Mouse (Mus musculus): ENCODE measurements at regions not wholly inside any gene's neighbourhood (a gene's known extent, or its start where the extent isn't known, plus 50 kb on each side); places are given as distances from the start of the nearest gene placed in this dataset.
A peak's percentile ranks its signal among the peaks of the same experiment; 100 is the strongest.

GRCm38 (mm10) chr9:53045788-53046187 lies 202.1 kb downstream of the Ddx10 start:
- no peak for ATAC-seq (ENCODE audit: insufficient number of reproducible peaks, low FRiP score, low TSS enrichment, low read depth)
- H3K9ac ChIP-seq = no peak overlapping the region
- no peaks in the 10 kb centered on the region for H3K36me3 ChIP-seq
- H3K27ac ChIP-seq = no peak overlapping the region
- no peak overlapping the region for H3K4me3 ChIP-seq
- H3K4me2 ChIP-seq = no peak overlapping the region
- H3K27me3 ChIP-seq = no peaks in the 10 kb centered on the region
- no peaks in the 10 kb centered on the region for H3K9me3 ChIP-seq
- no peaks in the 10 kb centered on the region for H3K4me1 ChIP-seq
- WGBS = 73% methylated on average over 6 of the region's 6 CpGs

- Histone ChIP-seq H3K4me3 (no peak overlapping the region), H3K9me3 (no peaks in the 10 kb centered on the region), H3K4me2 (no peak overlapping the region), H3K9ac (no peak overlapping the region), H3K4me1 (no peaks in the 10 kb centered on the region), H3K27ac (no peak overlapping the region), H3K27me3 (no peaks in the 10 kb centered on the region), H3K36me3 (no peaks in the 10 kb centered on the region)
- ATAC-seq (ENCODE audit: insufficient number of reproducible peaks, low FRiP score, low TSS enrichment, low read depth) = no peak
- WGBS = 77% methylated on average over 4 of the region's 4 CpGs
These were observed 214.1 kb downstream of the Ddx10 start for GRCm38 (mm10) chr9:53033797-53034196.

- ATAC-seq (ENCODE audit: insufficient number of reproducible peaks, low FRiP score, low TSS enrichment, low read depth) = no peak
- no peak overlapping the region for H3K4me2 ChIP-seq
- no peaks in the 10 kb centered on the region for H3K27me3 ChIP-seq
- no peaks in the 10 kb centered on the region for H3K9me3 ChIP-seq
- H3K4me1 ChIP-seq = no peaks in the 10 kb centered on the region
- H3K27ac ChIP-seq = no peak overlapping the region
- H3K36me3 ChIP-seq = no peaks in the 10 kb centered on the region
- H3K9ac ChIP-seq = no peak overlapping the region
- H3K4me3 ChIP-seq = no peak overlapping the region
- WGBS = 74% methylated on average over 4 of the region's 4 CpGs
These were observed 225.8 kb downstream of the Ddx10 start for GRCm38 (mm10) chr9:53022096-53022495.

GRCm38 (mm10) chr9:53010741-53011140 lies 237.1 kb downstream of the Ddx10 start:
- ATAC-seq (ENCODE audit: insufficient number of reproducible peaks, low FRiP score, low TSS enrichment, low read depth) = no peak
- WGBS = 91% methylated on average over 9 of the region's 9 CpGs

GRCm38 (mm10) chr9:53007395-53007794 lies 240.5 kb downstream of the Ddx10 start:
- no peak overlapping the region for H3K27ac ChIP-seq
- no peaks in the 10 kb centered on the region for H3K9me3 ChIP-seq
- no peak for ATAC-seq (ENCODE audit: insufficient number of reproducible peaks, low FRiP score, low TSS enrichment, low read depth)
- WGBS = 91% methylated on average over 10 of the region's 10 CpGs
- no peaks in the 10 kb centered on the region for H3K36me3 ChIP-seq
- H3K4me3 ChIP-seq = no peak overlapping the region
- H3K9ac ChIP-seq = no peak overlapping the region
- H3K4me2 ChIP-seq = no peak overlapping the region
- H3K27me3 ChIP-seq = no peaks in the 10 kb centered on the region
- H3K4me1 ChIP-seq = no peaks in the 10 kb centered on the region

More at GRCm38 (mm10) chr9:53010741-53011140, 237.1 kb downstream of the Ddx10 start:
- Histone ChIP-seq H3K9me3 (no peaks in the 10 kb centered on the region), H3K4me1 (no peaks in the 10 kb centered on the region), H3K36me3 (no peaks in the 10 kb centered on the region), H3K27me3 (no peaks in the 10 kb centered on the region), H3K4me2 (no peak overlapping the region), H3K27ac (no peak overlapping the region), H3K4me3 (no peak overlapping the region), H3K9ac (no peak overlapping the region)

- no peaks in the 10 kb centered on the region for H3K9me3 ChIP-seq
- no peak overlapping the region for H3K4me2 ChIP-seq
- no peaks in the 10 kb centered on the region for H3K36me3 ChIP-seq
- no peaks in the 10 kb centered on the region for H3K4me1 ChIP-seq
- H3K9ac ChIP-seq = no peak overlapping the region
- no peak for ATAC-seq (ENCODE audit: insufficient number of reproducible peaks, low FRiP score, low TSS enrichment, low read depth)
- H3K27ac ChIP-seq = no peak overlapping the region
- H3K4me3 ChIP-seq = no peak overlapping the region
- WGBS = 39% methylated on average over 1 of the region's 1 CpGs
- no peaks in the 10 kb centered on the region for H3K27me3 ChIP-seq
These were observed 241.8 kb downstream of the Ddx10 start for GRCm38 (mm10) chr9:53006085-53006484.

GRCm38 (mm10) chr9:53004253-53004978 lies 243.4 kb downstream of the Ddx10 start:
- Histone ChIP-seq H3K27ac (no peak overlapping the region), H3K27me3 (no peaks in the 10 kb centered on the region), H3K9me3 (no peaks in the 10 kb centered on the region), H3K9ac (no peak overlapping the region), H3K4me3 (no peak overlapping the region), H3K36me3 (no peaks in the 10 kb centered on the region), H3K4me1 (no peaks in the 10 kb centered on the region), H3K4me2 (no peak overlapping the region)
- ATAC-seq (ENCODE audit: insufficient number of reproducible peaks, low FRiP score, low TSS enrichment, low read depth) = no peak
- WGBS = 64% methylated on average over 3 of the region's 3 CpGs

GRCm38 (mm10) chr9:52976041-52976440 lies 271.8 kb downstream of the Ddx10 start:
- 78% methylated on average over 1 of the region's 1 CpGs for WGBS
- no peak overlapping the region for H3K4me2 ChIP-seq
- no peak for ATAC-seq (ENCODE audit: insufficient number of reproducible peaks, low FRiP score, low TSS enrichment, low read depth)
- no peaks in the 10 kb centered on the region for H3K4me1 ChIP-seq
- no peaks in the 10 kb centered on the region for H3K27me3 ChIP-seq
- no peak overlapping the region for H3K9ac ChIP-seq
- H3K36me3 ChIP-seq = no peaks in the 10 kb centered on the region
- H3K4me3 ChIP-seq = no peak overlapping the region
- H3K27ac ChIP-seq = no peak overlapping the region
- no peaks in the 10 kb centered on the region for H3K9me3 ChIP-seq

- ATAC-seq (ENCODE audit: insufficient number of reproducible peaks, low FRiP score, low TSS enrichment, low read depth) = no peak
- no peaks in the 10 kb centered on the region for H3K4me1 ChIP-seq
These were observed 282.2 kb downstream of the Ddx10 start for GRCm38 (mm10) chr9:52965631-52966030.

GRCm38 (mm10) chr9:52959668-52960067 lies 280.1 kb upstream of the AI593442 start:
- Histone ChIP-seq H3K9me3 (no peaks in the 10 kb centered on the region), H3K4me2 (no peak overlapping the region), H3K27ac (no peak overlapping the region), H3K27me3 (no peaks in the 10 kb centered on the region), H3K9ac (no peak overlapping the region), H3K36me3 (no peaks in the 10 kb centered on the region), H3K4me3 (no peak overlapping the region), H3K4me1 (no peaks in the 10 kb centered on the region)
- 78% methylated on average over 6 of the region's 6 CpGs for WGBS
- no peak for ATAC-seq (ENCODE audit: insufficient number of reproducible peaks, low FRiP score, low TSS enrichment, low read depth)

More at GRCm38 (mm10) chr9:52965631-52966030, 282.2 kb downstream of the Ddx10 start:
- Histone ChIP-seq H3K9ac (no peak overlapping the region), H3K9me3 (no peaks in the 10 kb centered on the region), H3K36me3 (no peaks in the 10 kb centered on the region), H3K27ac (no peak overlapping the region), H3K4me2 (no peak overlapping the region), H3K27me3 (no peaks in the 10 kb centered on the region), H3K4me3 (no peak overlapping the region)
- 92% methylated on average over 4 of the region's 4 CpGs for WGBS

GRCm38 (mm10) chr9:52957245-52957644 lies 277.7 kb upstream of the AI593442 start:
- no peak overlapping the region for H3K4me3 ChIP-seq
- ATAC-seq (ENCODE audit: insufficient number of reproducible peaks, low FRiP score, low TSS enrichment, low read depth) = no peak
- 70% methylated on average over 1 of the region's 1 CpGs for WGBS

GRCm38 (mm10) chr9:52944081-52944480 lies 264.5 kb upstream of the AI593442 start:
- no peaks in the 10 kb centered on the region for H3K27me3 ChIP-seq
- no peak overlapping the region for H3K4me2 ChIP-seq
- H3K9ac ChIP-seq = no peak overlapping the region
- H3K36me3 ChIP-seq = no peaks in the 10 kb centered on the region
- no peak overlapping the region for H3K4me3 ChIP-seq
- peaks cover 14% of the 10 kb centered on the region for H3K4me1 ChIP-seq
- no peak for ATAC-seq (ENCODE audit: insufficient number of reproducible peaks, low FRiP score, low TSS enrichment, low read depth)
- WGBS = 18% methylated on average over 5 of the region's 5 CpGs
- no peaks in the 10 kb centered on the region for H3K9me3 ChIP-seq
- no peak overlapping the region for H3K27ac ChIP-seq

More at GRCm38 (mm10) chr9:52957245-52957644, 277.7 kb upstream of the AI593442 start:
- Histone ChIP-seq H3K9ac (no peak overlapping the region), H3K4me1 (no peaks in the 10 kb centered on the region), H3K9me3 (no peaks in the 10 kb centered on the region), H3K4me2 (no peak overlapping the region), H3K36me3 (no peaks in the 10 kb centered on the region), H3K27ac (no peak overlapping the region), H3K27me3 (no peaks in the 10 kb centered on the region)

- H3K4me3 ChIP-seq = no peak overlapping the region
- H3K4me2 ChIP-seq = no peak overlapping the region
- 31% methylated on average over 3 of the region's 3 CpGs for whole genome bisulfite sequencing
- ATAC-seq (ENCODE audit: insufficient number of reproducible peaks, low FRiP score, low TSS enrichment, low read depth) = no peak
- peak overlapping the region; percentile 23; the same call in 1 of the 2 replicates for H3K27ac ChIP-seq
- H3K27me3 ChIP-seq = no peaks in the 10 kb centered on the region
- H3K36me3 ChIP-seq = no peaks in the 10 kb centered on the region
- no peaks in the 10 kb centered on the region for H3K9me3 ChIP-seq
- H3K4me1 ChIP-seq = peaks cover 14% of the 10 kb centered on the region
- H3K9ac ChIP-seq = no peak overlapping the region
These were observed 262.0 kb upstream of the AI593442 start for GRCm38 (mm10) chr9:52941637-52941983.

Data from limb, embryonic 15.5 days (tissue).